Mouse (Mus musculus) lung, adult 2 months (tissue): Measurements from ENCODE around the gene Cdk14.
A peak's percentile ranks its signal among the peaks of the same experiment; 100 is the strongest.

Experiments used
- CTCF ChIP-seq: fragments of 200-500 bp; IDR thresholded peaks from 2 replicates; pipeline ENCODE4 v1.5.1; 2011; ENCODE audit warnings: mild to moderate bottlenecking, low read length, control low read depth; ENCODE audit not compliant: insufficient read depth
- POLR2A ChIP-seq: fragments of 200-500 bp; IDR thresholded peaks from 2 replicates; pipeline ENCODE4 v1.6.1; 2011; ENCODE audit warnings: low read depth, mild to moderate bottlenecking, control low read depth, low read length, borderline replicate concordance; ENCODE audit errors: extremely low read depth

DNA sequence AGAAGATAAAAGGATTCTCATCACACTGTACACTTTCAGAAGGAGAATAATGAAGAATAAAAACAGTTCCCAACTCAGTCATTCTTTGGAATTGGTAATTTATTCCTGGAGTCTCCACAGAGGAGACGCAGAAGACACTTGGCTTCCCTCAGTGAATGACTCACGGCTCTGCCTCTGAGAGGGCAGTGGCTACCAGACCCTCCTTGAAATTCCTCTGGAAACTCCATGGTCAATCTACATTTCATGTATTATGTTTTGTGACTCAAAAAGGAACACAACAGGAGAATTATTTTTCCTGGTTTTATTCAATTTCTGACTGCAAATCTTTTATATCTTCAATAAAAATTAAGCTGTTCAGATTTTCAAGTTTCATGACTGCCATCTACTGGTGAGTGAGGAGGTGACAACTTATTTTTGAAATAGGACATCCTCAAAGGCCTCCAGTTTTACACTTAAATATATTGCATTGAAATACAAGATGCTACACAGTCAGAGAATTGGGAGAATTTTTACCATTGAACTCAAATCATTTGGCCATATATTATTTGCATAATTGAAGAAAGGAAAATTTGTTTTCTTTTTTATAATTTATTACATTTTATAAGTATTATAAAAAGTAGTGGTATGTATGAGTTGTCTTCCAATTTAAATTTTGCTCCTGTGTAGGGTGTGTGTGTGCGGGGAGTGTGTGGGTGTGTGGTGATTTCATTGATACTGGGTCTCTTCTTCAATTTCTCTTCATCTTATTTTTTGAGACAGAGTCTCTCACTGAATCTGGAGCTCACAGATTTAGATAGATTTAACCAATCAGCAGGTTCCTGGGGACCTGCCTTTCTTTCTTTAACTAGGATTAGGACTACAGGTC lies 471.8 kb downstream of the Cdk14 start:
- TF ChIP-seq CTCF (peak; percentile 36; the same call in 1 of the 2 replicates), POLR2A (no peak)
